Mouse (Mus musculus): ENCODE data around the gene Ppm1n. TPM values are rescaled to one million over a fixed set of nuclear protein-coding genes. Genes with fewer than 3 reads are reported as not detected.
"Not testable (repeated sequence)": the region's sequence is repeated elsewhere in the genome, so short reads cannot be mapped to it uniquely, and the experiment has no call there.

Ppm1n gene
- polyA plus RNA-seq, 1 experiment from 2014 or later, result not detected

GRCm38 (mm10) chr7:19299194-19299593, 19.3 kb upstream of the Ppm1n start:
- ATAC-seq (ENCODE audit: insufficient number of reproducible peaks, insufficient read depth, low FRiP score, low TSS enrichment, low read depth), result no peak
- Histone ChIP-seq H3K27ac (no peak overlapping the region), H3K9ac (no peak overlapping the region), H3K27me3 (peaks cover 30% of the 10 kb centered on the region), H3K4me3 (no peak overlapping the region), H3K9me3 (no peaks in the 10 kb centered on the region), H3K4me1 (peaks cover 21% of the 10 kb centered on the region), H3K4me2 (no peak overlapping the region), H3K36me3 (no peaks in the 10 kb centered on the region)
- whole genome bisulfite sequencing, result 14% methylated on average over 3 of the region's 3 CpGs

GRCm38 (mm10) chr7:19297794-19298193, 17.9 kb upstream of the Ppm1n start:
- Histone ChIP-seq H3K36me3 (0 out of 2 replicates have a peak, but pooled peaks cover 3% of the 10 kb centered on the region), H3K27me3 (peaks cover 16% of the 10 kb centered on the region), H3K4me2 (no peak overlapping the region), H3K9me3 (no peaks in the 10 kb centered on the region), H3K9ac (no peak overlapping the region), H3K27ac (no peak overlapping the region), H3K4me3 (no peak overlapping the region), H3K4me1 (peaks cover 14% of the 10 kb centered on the region)
- WGBS, result 93% methylated on average over 5 of the region's 5 CpGs
- ATAC-seq (ENCODE audit: insufficient number of reproducible peaks, insufficient read depth, low FRiP score, low TSS enrichment, low read depth), result no peak

GRCm38 (mm10) chr7:19297034-19297433, 17.2 kb upstream of the Ppm1n start:
- WGBS, result 91% methylated on average over 6 of the region's 6 CpGs
- Histone ChIP-seq H3K27ac (no peak overlapping the region), H3K27me3 (peaks cover 8% of the 10 kb centered on the region), H3K4me3 (no peak overlapping the region), H3K36me3 (0 out of 2 replicates have a peak, but pooled peaks cover 3% of the 10 kb centered on the region), H3K9me3 (no peaks in the 10 kb centered on the region), H3K4me1 (peaks cover 12% of the 10 kb centered on the region), H3K9ac (no peak overlapping the region), H3K4me2 (no peak overlapping the region)
- ATAC-seq (ENCODE audit: insufficient number of reproducible peaks, insufficient read depth, low FRiP score, low TSS enrichment, low read depth), result no peak

- ATAC-seq (ENCODE audit: insufficient number of reproducible peaks, insufficient read depth, low FRiP score, low TSS enrichment, low read depth), result peak; percentile 66; the same call in 1 of the 2 replicates
- WGBS, result 15% methylated on average over 21 of the region's 22 CpGs
- no peak overlapping the region for H3K27ac ChIP-seq
Observed at GRCm38 (mm10) chr7:19295503-19296185, 15.8 kb upstream of the Ppm1n start.

GRCm38 (mm10) chr7:19290969-19291596, 11.2 kb upstream of the Ppm1n start:
- no peaks in the 10 kb centered on the region for H3K27me3 ChIP-seq
- under 1% methylated on average over 20 of the region's 20 CpGs for WGBS
- H3K4me1 ChIP-seq, result peaks cover 22% of the 10 kb centered on the region
- peak overlapping the region; percentile 40 for H3K4me3 ChIP-seq
- H3K9ac ChIP-seq, result peak overlapping the region; percentile 63
- H3K4me2 ChIP-seq, result peak overlapping the region; percentile 62
- no peak overlapping the region for H3K27ac ChIP-seq
- peaks cover 6% of the 10 kb centered on the region; the same call in 1 of the 2 replicates for H3K36me3 ChIP-seq
- ATAC-seq (ENCODE audit: insufficient number of reproducible peaks, insufficient read depth, low FRiP score, low TSS enrichment, low read depth), result no peak
- no peaks in the 10 kb centered on the region for H3K9me3 ChIP-seq

More at GRCm38 (mm10) chr7:19295503-19296185, 15.8 kb upstream of the Ppm1n start:
- peak overlapping the region; percentile 69 for H3K9ac ChIP-seq
- no peaks in the 10 kb centered on the region for H3K9me3 ChIP-seq
- H3K27me3 ChIP-seq, result no peaks in the 10 kb centered on the region
- H3K4me3 ChIP-seq, result peak overlapping the region; percentile 41
- peak overlapping the region; percentile 66 for H3K4me2 ChIP-seq
- peaks cover 16% of the 10 kb centered on the region for H3K4me1 ChIP-seq
- H3K36me3 ChIP-seq, result 0 out of 2 replicates have a peak, but pooled peaks cover 3% of the 10 kb centered on the region

- no peak for ATAC-seq (ENCODE audit: insufficient number of reproducible peaks, insufficient read depth, low FRiP score, low TSS enrichment, low read depth)
- Histone ChIP-seq H3K4me3 (no peak overlapping the region), H3K36me3 (peaks cover 2% of the 10 kb centered on the region; the same call in 1 of the 2 replicates), H3K27ac (no peak overlapping the region), H3K4me2 (no peak overlapping the region), H3K9ac (no peak overlapping the region), H3K27me3 (peaks cover 39% of the 10 kb centered on the region), H3K9me3 (no peaks in the 10 kb centered on the region), H3K4me1 (peaks cover 10% of the 10 kb centered on the region)
- 24% methylated on average over 4 of the region's 4 CpGs for whole genome bisulfite sequencing
Observed at GRCm38 (mm10) chr7:19284763-19285162, 4.9 kb upstream of the Ppm1n start.

DNA sequence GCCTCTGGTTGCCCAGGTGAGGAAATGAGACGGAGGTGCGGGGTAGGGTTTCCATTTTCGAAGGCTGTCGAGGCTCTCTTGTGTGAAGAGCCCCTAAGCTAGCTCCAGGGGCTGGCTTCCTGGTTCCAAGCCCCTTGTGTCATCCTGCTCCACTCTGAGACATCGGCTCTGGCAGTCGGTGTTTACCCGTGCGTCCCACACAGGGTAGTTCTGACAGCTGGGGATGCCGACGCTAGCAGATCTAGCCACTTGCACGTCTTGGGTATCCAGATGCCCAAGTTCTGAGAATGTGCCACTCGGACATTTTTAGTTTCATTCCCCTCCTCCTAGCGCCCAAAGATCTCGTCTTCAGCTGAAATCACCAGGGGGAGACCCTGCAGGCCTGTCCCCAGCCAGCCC, 3.5 kb upstream of the Ppm1n start:
- peak overlapping the region; percentile 63 for H3K4me3 ChIP-seq
- WGBS, result 40% methylated on average over 14 of the region's 14 CpGs
- peaks cover 18% of the 10 kb centered on the region for H3K4me1 ChIP-seq
- H3K27me3 ChIP-seq, result peaks cover 52% of the 10 kb centered on the region
- H3K36me3 ChIP-seq, result peaks cover 2% of the 10 kb centered on the region; the same call in 1 of the 2 replicates
- H3K4me2 ChIP-seq, result peak overlapping the region; percentile 98
- ATAC-seq (ENCODE audit: insufficient number of reproducible peaks, insufficient read depth, low FRiP score, low TSS enrichment, low read depth), result no peak
- H3K9ac ChIP-seq, result no peak overlapping the region
- H3K27ac ChIP-seq, result no peak overlapping the region
- H3K9me3 ChIP-seq, result no peaks in the 10 kb centered on the region

DNA sequence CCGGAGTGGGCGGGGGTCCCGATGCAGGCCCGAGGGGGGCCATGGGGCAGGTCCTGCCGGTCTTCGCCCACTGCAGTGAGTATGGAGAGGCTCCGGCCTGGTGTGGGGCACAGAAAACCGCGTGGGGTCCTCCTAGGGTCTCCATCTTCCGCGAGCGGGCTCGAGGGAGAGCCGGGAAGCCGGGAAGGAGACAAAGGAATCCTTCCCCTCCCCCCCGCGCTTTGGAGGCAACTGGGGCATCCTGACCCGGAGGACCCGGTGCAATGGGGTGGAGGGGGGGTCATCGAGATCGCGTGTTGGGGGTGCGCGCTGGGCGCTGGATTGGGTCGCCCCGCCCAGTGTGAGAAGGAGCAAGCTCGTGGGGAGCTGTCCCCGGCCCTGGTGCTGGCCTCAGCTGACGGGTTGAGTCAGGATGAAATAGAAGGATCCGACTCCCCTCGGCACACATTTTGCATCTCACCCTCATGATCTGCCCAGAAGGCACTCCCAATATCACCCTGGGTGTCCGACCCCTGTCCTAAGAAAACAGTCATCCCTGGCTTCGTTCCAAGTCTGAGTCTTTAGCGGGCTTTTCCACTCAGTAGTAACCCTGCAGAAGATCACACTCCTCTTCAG, 3.0 kb upstream of the Ppm1n start:
- Histone ChIP-seq H3K4me2 (peak overlapping the region; percentile 98), H3K9me3 (no peaks in the 10 kb centered on the region), H3K27ac (no peak overlapping the region), H3K4me3 (peak overlapping the region; percentile 63), H3K4me1 (peaks cover 18% of the 10 kb centered on the region), H3K27me3 (peaks cover 57% of the 10 kb centered on the region), H3K36me3 (peaks cover 2% of the 10 kb centered on the region; the same call in 1 of the 2 replicates), H3K9ac (peak overlapping the region; percentile 68)
- peak; percentile 57 for ATAC-seq (ENCODE audit: insufficient number of reproducible peaks, insufficient read depth, low FRiP score, low TSS enrichment, low read depth)
- 1% methylated on average over 34 of the region's 35 CpGs for WGBS

GRCm38 (mm10) chr7:19282385-19282784, 2.5 kb upstream of the Ppm1n start, which contains the start of gene Rtn2:
Gene Rtn2, plus strand, starts transcription at chr7:19282624.
- Histone ChIP-seq H3K4me1 (peaks cover 18% of the 10 kb centered on the region), H3K9me3 (no peaks in the 10 kb centered on the region), H3K27ac (no peak within 1 kb of the TSS), H3K36me3 (peaks cover 2% of the 10 kb centered on the region; the same call in 1 of the 2 replicates), H3K27me3 (peaks cover 62% of the 10 kb centered on the region), H3K4me2 (peak within 1 kb of the TSS; percentile 98), H3K4me3 (peak within 1 kb of the TSS; percentile 63), H3K9ac (peak within 1 kb of the TSS; percentile 68)
- ATAC-seq (ENCODE audit: insufficient number of reproducible peaks, insufficient read depth, low FRiP score, low TSS enrichment, low read depth), result peak; percentile 78
- under 1% methylated on average over 34 of the region's 37 CpGs for WGBS

- peak overlapping the region; percentile 98 for H3K4me2 ChIP-seq
Observed at GRCm38 (mm10) chr7:19281680-19282304, 1.9 kb upstream of the Ppm1n start.

DNA sequence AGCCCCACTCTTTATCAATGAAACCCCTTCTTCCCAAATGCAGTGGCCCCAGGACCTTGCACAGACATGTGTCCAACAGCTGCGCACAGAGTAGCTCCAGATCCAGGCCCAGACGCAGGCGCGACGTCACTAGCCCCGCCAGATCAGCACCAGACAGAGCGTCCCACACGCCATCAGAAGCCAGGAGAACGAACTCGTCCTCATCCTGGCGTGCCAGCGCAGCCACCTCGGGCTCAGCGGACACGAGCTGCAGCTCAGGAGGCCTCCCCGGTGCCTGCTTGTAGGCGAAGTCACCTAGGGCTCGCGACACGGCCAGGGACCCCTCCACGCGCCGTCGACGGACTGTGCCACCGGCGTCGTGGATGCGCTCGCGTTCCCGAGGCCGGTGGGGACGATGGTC, 812 bp downstream of the Ppm1n start:
- peaks cover 64% of the 10 kb centered on the region for H3K27me3 ChIP-seq
- H3K9me3 ChIP-seq, result peaks cover 2% of the 10 kb centered on the region; the same call in 1 of the 2 replicates
- 2% methylated on average over 34 of the region's 34 CpGs for WGBS
- no peak overlapping the region for H3K9ac ChIP-seq
- H3K4me3 ChIP-seq, result peak overlapping the region; percentile 32
- peaks cover 18% of the 10 kb centered on the region for H3K4me1 ChIP-seq
- peak overlapping the region; percentile 54 for H3K4me2 ChIP-seq
- H3K27ac ChIP-seq, result no peak overlapping the region
- no peak for ATAC-seq (ENCODE audit: insufficient number of reproducible peaks, insufficient read depth, low FRiP score, low TSS enrichment, low read depth)
- H3K36me3 ChIP-seq, result no peaks in the 10 kb centered on the region

More at GRCm38 (mm10) chr7:19281680-19282304, 1.9 kb upstream of the Ppm1n start:
- not testable (repeated sequence) for ATAC-seq (ENCODE audit: insufficient number of reproducible peaks, insufficient read depth, low FRiP score, low TSS enrichment, low read depth); H3K27ac ChIP-seq; H3K9me3 ChIP-seq; H3K9ac ChIP-seq; H3K36me3 ChIP-seq
- Histone ChIP-seq H3K4me1 (peaks cover 18% of the 10 kb centered on the region), H3K4me3 (peak overlapping the region; percentile 63), H3K27me3 (peaks cover 64% of the 10 kb centered on the region)
- 37% methylated on average over 6 of the region's 6 CpGs for WGBS

Data from embryonic facial prominence, embryonic 13.5 days (tissue).